Mouse (Mus musculus): Measurements from ENCODE around the gene Tmem163. TPM values are rescaled to one million over a fixed set of nuclear protein-coding genes. Genes with fewer than 3 reads are reported as not detected.

Tmem163 gene
- polyA plus RNA-seq, 1 experiment = 10.6 TPM

GRCm38 (mm10) chr1:127437091-127437490 is 242.3 kb downstream of the Tmem163 start:
- Histone ChIP-seq H3K36me3 (ENCODE audit: control insufficient read depth, insufficient read depth, low read length) (peaks cover 1% of the 10 kb centered on the region; the same call in 1 of the 2 replicates), H3K27ac (ENCODE audit: insufficient read depth, low read length) (no peak overlapping the region), H3K4me3 (ENCODE audit: extremely low read depth, insufficient read depth, insufficient read length) (no peak overlapping the region), H3K4me1 (ENCODE audit: control insufficient read depth, insufficient read depth, insufficient read length) (no peaks in the 10 kb centered on the region), H3K27me3 (ENCODE audit: control insufficient read depth, insufficient read depth, low read length) (no peaks in the 10 kb centered on the region)
- no peak for TF ChIP-seq CTCF (IDR thresholded peaks at IDR 0.05; ENCODE audit: extremely low read depth, insufficient read depth, insufficient read length, insufficient replicate concordance)
- no peak for TF ChIP-seq POLR2A (IDR thresholded peaks at IDR 0.05; ENCODE audit: low read depth, low read length)
- WGBS = 93% methylated on average over 6 of the region's 6 CpGs
- no peak for DNase-seq (ENCODE audit: low read depth in 1 of 2, low spot score in 2 of 2)

Other genes with a start within 250 kb of the Tmem163 start
- 0.26 and 0.43 TPM in 2 replicates for gene Acmsd, start 49.9 kb upstream of the Tmem163 start, polyA plus RNA-seq (2012; rRNA removed)
- 18.7 and 19.5 TPM in 2 replicates for gene Ccnt2, start 94.6 kb upstream of the Tmem163 start, polyA plus RNA-seq (2012; rRNA removed)
- 1.2 and 2.1 TPM in 2 replicates for gene Map3k19, start 175.5 kb upstream of the Tmem163 start, polyA plus RNA-seq (2012; rRNA removed)
- gene Rab3gap1, start 189.2 kb upstream of the Tmem163 start, polyA plus RNA-seq (2012; rRNA removed) = 17.7 and 19.8 TPM in 2 replicates